Mouse (Mus musculus): Measurements from ENCODE around the gene Ttc34.

GRCm38 (mm10) chr4:154914707-154915106 is 77.4 kb downstream of the Ttc34 start:
- TF ChIP-seq CTCF (IDR thresholded peaks at IDR 0.05; ENCODE audit: low read depth, low read length) (no peak), POLR2A (IDR thresholded peaks at IDR 0.05; ENCODE audit: borderline replicate concordance, low read depth, low read length) (no peak)
